Mouse (Mus musculus): ENCODE results near the gene Eps8. TPM values are rescaled to one million over a fixed set of nuclear protein-coding genes. Genes with fewer than 3 reads are reported as not detected.
A peak's percentile ranks its signal among the peaks of the same experiment; 100 is the strongest.

The Eps8 gene
- total RNA-seq, 2 experiments from 2014 or later, result 43.3 to 47.7 TPM

GRCm38 (mm10) chr6:137661583-137662365 is 7.1 kb upstream of the Eps8 start:
- peak; percentile 51 to 67 for DNase-seq

- no peak for DNase-seq
Measured at GRCm38 (mm10) chr6:137658426-137659088, 3.9 kb upstream of the Eps8 start.

- no peak for DNase-seq
Measured at GRCm38 (mm10) chr6:137657203-137657602, 2.5 kb upstream of the Eps8 start.

DNA sequence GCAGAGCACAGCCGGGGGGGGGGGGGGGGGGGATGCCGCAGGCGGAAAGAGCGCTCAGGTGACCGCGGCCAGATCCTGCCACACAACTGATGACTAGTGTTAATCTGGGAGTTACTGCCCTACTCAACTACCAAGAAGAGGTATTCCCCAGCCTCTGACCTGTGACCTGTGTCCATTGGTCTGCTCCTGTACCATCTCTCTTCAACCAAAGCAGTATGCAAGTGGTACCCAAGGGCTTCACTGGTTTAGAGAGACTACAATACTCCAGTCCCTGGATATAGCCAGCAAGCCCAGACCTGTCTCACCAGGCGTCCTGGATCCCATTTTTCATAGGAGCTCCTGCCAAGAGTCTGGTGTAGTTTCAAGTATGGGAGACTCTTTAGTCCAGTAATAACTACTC is 5.1 kb downstream of the Eps8 start:
- DNase-seq, result no peak

DNA sequence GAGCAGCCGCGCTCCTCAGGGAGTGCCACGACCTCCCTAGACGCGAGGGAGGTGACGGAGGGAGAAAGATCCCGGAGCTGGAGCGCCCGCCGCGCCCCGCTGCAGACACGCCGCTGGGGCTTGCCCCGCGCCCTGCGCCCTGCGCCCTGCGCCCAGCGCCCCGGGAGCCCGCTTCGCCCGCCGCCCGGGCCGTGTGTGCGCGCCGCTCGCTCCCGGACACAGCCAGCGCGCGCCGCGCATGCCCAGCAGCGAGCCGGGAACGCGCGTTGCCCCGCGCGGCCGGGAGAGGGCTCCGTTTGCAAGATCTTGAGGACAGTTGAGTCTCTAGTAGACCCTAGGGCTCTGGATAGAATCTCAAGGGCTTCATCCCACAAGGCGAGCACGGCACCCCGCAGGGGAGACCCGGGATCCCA is 5.6 kb downstream of the Eps8 start:
- DNase-seq, result peak; percentile 79 to 84

DNA sequence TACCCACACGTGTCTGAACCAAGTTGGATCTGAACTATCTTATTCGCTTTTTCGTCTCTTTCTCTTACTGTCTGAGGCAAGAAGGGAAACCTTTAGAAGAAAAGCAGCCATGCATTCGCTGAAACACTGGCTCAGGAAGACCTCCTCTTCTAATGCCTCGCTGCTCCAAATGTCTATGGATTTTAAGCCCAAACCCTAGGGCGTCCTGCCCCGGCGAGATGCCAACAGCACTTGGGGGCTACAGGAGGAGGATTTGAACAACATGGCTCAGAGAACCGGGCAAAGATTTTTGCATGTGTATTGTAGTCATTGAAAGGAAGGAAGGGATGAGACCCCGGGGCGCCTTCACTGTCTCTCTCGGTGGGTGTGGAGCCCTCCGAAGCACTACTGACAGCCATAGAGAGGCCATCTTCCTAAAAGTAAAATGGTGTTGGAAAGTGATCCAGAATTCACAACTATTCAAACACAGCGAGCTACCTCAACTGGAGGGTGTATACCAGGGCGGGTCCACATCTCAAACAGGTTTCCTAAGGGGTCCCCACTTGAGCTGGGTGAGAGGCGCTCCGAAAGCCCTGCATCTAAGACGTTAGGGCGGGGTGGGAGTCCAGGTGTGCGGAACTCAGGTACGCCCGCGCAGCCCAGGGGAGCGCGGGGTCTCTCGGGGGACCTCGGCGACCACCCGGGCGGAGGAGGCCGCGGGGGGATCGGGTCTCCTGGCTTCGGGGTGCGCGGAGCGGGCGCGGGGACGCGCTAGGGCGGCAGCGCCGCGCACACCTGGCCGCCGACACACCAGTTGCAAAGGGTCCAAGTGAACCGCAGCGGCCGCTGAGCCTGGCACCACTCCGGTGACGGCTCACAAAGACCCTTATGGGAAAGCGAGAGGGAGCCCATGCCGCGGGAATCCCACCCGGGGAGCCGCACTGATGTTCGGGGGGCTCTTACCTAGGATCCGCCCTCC is 6.3 kb downstream of the Eps8 start:
- no peak for DNase-seq

DNA sequence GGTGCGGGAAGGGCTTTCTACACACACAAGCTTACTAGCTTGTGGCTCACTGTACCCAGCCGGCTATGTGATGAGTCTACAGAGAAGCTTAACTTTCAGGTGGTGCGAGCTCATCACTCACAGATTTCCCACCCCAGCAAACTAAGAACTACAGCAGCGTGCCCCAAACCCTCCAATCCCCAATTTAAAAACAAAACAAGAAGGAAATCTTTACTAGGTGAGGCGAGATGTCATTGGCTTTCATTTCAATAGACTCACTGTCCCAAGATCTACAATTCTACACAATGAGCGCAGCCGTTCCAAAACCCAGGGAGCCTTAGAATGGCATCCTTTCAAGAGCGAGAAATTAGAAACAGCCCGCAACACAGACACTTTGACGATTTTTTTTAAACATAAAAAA is 7.0 kb downstream of the Eps8 start:
- no peak for DNase-seq

DNA sequence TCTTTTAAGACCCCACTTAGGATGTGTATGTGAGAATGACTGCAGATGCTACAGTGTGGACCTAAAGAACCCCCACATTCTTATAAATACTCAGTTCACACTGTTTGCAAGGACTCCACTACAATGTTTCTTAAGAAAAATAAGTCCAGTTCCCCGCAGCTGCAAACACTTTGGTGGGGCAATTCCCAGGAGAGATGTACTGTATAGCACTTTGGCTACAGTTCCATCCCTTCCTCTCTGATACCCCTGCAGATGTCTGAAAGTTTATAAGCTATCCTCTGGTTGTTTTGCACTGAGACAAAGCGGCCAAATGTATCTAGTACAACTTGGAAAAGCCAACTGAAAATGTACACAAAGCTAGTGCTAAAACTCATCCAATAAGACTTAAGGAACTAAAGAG is 8.0 kb downstream of the Eps8 start:
- no peak for DNase-seq

DNA sequence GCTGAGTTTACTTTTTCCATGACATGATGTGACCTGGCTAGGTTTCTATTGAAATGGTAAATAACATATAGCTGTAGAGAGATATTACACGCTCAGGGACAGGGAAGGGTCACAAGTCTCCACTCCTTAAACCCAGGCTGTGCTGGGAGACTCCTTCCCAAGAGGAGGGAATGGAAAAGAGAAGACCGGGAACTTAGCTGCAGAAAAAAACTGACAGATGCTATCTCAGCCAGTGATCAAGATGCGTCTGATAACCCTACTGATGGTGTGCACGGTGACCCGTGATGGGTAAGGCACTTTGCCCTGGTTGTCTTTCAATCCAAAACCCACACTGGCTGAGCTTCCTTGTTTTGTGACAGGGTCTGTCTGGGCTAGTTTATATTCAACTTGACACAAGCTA is 9.8 kb downstream of the Eps8 start:
- DNase-seq, result no peak

DNA sequence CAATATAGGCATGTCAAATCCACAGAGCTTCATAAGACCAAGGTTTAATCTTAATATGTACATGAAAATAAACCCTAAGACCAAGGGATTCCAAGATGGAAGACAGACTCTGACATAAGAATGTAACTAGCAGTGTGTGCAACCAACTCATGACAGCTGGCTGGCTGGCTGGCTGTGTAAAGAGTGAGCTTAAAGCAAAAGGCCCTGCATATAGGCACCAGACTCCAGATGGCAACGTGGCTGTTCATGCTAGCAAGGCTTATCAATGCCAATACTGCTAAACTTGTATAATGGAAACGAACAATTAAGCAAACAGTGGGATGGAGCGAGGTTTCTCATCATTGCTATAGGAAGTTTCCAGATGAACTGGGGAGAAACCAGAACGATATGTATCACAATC is 10.9 kb downstream of the Eps8 start:
- DNase-seq, result no peak

DNA sequence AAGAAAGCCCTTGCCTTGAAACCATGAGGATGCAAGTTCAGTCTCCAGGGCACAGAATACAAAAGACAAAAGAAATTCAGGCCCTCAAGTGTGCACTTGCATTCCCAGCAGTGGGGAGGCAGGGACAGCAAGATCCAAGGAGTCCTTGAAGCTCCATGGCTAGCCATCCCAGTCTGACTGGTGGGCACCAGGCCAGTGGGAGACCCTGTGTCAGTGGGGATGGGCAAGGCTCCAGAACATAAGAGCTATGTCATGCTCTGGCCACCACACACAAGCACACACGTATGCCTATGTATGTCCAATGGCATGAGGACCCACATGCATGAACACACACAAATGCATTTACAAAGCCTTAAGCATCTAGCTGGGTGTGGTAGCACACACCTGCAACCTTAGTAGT is 13.0 kb downstream of the Eps8 start:
- DNase-seq, result no peak

DNA sequence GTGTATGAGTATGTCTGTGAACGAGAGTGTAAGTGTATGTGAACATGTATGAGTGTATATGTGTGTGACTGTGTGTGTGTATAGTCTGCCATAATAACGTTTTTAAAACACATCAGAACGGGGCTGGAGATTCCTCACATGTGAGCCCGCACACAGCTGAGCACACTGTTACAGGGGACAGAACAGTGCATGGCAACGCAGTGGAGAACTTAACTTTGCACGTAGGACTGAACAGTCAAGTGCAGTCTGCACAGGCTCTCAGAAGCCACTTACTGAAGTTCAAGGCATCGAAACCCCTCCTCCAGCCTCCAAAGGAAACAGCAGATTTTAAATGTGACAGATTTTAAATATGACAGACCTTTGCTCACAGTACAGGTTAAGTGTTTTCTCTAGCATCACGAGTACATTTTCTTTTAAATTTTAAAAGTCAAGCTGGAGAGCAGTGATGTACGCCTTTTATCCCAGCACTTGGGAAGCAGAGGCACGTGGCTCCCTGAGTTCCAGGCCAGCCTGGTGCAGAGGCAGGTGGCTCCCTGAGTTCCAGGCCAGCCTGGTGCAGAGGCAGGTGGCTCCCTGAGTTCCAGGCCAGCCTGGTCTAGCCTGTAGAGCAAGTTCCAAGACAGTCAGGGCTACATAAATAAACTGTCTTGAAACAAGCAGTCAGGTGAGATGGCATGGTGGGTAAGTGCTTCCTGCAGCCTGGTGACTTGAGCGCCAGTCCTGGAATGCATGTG is 15.7 kb downstream of the Eps8 start:
- no peak for DNase-seq

DNA sequence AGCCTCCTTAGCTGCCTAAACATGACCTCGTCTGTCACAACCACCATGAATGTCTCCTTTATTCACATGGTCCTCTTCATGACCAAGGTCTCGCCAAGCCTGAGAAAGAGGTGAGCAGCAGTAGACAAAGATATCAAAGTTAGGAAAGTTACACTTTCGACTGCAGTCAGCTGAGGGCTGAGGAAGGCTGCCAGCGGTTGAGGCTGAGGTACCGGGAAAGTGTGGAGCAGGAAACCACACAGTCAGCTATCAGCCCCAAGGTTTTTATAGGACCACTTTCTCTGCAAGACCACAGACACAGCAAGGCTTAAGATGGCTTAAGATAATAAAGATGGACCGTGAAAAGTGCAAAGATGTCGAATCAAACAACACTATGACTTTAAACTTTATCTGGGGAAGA is 17.2 kb downstream of the Eps8 start:
- no peak for DNase-seq

DNA sequence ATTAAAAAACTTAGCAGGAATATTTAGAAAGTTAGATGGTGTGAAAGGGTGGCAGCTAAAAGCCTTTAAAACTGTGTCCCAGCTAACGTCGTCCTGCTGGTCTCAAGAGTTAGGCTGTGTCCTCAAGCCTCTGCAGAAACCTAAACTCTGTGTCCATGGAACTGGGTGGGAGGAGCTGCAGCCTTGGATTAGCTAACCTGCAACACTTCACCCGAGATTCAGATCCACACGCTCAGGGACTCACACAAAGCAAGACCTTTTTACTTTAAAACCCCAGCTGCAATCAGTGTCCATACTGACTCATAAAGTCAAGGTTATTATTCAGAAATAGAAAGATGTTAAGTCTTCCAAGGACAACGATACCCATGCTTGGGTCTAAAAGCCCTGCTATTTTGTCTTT is 18.5 kb downstream of the Eps8 start:
- DNase-seq, result no peak

DNA sequence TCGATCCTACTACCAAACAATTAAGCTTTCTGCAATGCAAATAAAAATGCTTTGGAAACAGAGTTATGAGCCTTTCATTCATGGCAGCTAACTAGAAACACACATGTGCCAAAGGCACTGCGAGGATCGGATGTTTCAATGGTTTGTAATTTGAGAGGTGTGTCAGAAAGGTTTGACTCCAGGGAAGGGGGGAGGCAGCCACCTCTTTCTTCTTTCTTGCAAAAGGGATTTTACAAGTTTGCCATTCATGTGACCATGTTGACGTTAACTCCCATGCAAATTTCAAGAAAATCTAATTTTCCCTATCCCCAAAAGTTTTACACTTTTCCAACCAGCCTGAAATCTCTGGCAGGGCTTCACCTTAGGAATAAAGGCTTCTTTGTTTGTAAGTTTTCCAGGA is 21.1 kb downstream of the Eps8 start:
- DNase-seq, result no peak

- DNase-seq, result no peak
Measured at GRCm38 (mm10) chr6:137633121-137633520, 21.6 kb downstream of the Eps8 start.

GRCm38 (mm10) chr6:137630387-137630786 is 24.3 kb downstream of the Eps8 start:
- DNase-seq, result no peak

DNA sequence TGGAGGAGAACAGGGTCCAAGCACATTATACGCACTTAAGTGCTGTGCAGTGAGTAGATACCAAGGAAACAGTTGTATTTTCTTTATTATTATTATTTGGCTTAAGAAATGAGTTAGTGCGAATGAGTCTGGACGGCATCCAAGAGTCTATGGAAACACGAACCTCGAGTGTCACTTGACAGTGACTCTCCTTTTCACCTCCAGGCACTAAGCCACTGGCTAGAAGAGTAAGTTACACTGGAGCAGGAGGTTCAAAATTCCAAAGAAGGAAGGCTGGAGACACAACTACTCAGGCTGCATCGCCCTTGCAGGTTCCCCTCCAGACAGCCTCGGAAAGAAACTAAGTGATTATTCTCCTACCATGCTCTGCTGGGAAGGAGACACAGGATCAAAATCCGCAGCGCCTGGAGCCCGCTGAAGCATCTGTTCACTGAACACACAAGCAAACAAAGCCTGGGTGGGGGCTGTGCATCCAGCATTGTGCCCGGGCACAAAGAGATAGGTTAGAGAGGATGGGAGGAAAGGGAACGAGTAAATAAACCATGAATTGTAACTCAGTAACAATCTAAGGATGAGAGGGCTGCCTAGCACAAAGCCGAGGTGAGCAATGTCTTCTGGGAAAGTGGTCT is 25.0 kb downstream of the Eps8 start:
- no peak for DNase-seq

DNA sequence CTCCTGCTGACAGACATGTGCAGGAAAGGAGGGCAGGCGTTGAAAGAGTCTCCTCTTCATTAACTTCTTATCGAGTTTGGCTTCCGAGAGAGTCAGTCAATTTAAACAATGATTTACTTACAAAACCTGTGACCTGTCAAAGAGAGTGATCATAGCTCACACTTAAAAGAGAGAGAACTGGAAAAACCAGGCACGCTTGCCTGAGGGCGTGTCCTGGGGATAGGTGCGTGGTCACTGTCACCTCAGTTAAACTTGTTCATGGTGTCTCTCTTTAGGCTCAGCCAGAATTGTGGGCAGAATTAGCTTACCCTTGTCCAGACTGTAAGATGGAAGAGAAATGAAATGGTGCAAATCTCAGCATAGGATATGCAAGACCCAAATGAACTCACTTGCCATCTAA is 26.0 kb downstream of the Eps8 start:
- no peak for DNase-seq

GRCm38 (mm10) chr6:137621021-137621420 is 33.7 kb downstream of the Eps8 start:
- DNase-seq, result no peak

DNA sequence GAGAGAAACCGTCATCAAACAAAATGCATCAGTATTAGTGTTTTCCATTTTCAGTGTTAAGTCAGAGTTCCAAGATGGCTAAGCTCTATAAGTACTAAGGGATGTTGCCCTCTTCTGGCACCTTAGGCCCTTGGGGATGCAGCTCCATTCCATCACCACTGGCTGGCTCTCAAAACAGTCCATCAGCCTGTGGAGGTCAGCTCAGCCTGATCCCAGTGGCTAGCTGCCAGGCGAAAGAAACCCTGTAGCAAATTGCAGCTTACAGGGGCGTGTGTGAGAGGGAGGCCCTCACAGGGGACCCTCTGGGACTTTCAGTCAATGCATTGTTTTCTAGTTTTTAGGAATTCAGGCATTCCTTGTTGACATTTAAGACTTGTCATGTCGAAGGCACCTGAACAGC is 40.8 kb downstream of the Eps8 start:
- no peak for DNase-seq

DNA sequence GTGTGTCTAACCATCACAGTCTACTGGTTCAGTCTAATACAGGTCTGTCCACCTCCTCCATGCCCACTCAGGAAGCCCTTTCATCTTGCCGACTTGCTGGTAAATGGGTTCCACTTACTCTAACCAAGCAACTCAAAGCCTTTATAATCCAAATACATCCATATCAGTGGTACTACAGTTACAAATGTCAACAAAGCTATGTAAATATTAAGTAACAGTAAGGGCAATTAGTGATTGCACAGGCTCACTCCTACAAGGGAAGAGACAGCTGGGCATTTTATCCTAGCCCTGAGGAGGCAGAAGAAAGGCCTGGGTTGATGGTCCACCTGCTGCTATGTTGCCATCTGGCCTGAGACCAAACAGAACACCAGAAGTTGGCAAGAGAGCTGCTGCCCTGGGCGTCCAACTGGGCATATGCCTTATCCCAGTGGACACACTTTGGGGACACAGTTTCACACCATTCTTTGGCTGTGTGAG is 42.6 kb downstream of the Eps8 start:
- no peak for DNase-seq

Measured in layer of hippocampus, postnatal 36 days (tissue).